Mouse (Mus musculus) naive thymus-derived CD4-positive, alpha-beta T cell, adult 5 months (primary cell): ENCODE measurements around the gene Nqo1. TPM values are rescaled to one million over a fixed set of nuclear protein-coding genes. Genes with fewer than 3 reads are reported as not detected.

Experiments
- polyA plus RNA-seq: library from polyadenylated mRNA; unstranded; fragments of 100-300 nt; shearing (Covaris generic); gene quantifications from one replicate; pipeline ENCODE4 v1.2.1, GENCODE M21; 2017

Gene Nqo1
- polyA plus RNA-seq = 0.22 TPM

DNA sequence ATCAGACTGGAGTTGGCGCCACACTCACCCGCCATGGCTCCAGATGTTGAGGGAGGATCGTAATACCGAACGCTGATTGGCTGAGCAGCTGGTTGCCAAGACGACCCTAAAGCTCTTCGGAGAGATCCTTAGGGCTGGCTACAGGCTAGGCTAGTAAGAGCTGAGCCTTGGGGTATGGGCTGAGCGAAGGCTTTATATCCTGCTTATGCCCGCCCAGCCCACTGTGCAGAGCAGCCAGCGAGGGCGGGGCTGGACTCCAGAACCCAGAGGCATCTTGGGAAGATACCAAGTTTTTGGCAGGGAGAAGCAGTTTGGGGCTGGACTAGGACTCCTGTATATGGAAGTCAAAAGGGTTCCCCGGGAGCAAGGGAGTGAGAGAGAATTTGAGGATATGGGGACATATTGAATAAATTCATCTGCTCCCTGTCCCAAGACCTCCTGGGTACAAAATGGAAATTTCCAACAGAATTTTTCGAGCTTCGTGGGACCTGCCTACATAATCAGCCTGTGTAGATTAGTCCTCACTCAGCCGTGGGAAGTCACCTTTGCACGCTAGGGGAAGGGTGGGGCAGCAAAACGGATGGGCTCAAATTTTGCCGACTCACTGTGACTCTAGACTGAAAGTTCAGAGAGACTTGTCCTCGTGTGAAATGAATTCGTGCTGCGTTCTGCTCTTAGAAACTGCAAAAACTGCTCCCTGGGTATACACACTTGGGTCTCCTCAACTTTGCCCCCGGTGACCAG lies at the start of gene Nqo1:
Gene Nqo1 (minus strand): TSS at position 169 of the 744 bp plus-strand sequence.

DNA sequence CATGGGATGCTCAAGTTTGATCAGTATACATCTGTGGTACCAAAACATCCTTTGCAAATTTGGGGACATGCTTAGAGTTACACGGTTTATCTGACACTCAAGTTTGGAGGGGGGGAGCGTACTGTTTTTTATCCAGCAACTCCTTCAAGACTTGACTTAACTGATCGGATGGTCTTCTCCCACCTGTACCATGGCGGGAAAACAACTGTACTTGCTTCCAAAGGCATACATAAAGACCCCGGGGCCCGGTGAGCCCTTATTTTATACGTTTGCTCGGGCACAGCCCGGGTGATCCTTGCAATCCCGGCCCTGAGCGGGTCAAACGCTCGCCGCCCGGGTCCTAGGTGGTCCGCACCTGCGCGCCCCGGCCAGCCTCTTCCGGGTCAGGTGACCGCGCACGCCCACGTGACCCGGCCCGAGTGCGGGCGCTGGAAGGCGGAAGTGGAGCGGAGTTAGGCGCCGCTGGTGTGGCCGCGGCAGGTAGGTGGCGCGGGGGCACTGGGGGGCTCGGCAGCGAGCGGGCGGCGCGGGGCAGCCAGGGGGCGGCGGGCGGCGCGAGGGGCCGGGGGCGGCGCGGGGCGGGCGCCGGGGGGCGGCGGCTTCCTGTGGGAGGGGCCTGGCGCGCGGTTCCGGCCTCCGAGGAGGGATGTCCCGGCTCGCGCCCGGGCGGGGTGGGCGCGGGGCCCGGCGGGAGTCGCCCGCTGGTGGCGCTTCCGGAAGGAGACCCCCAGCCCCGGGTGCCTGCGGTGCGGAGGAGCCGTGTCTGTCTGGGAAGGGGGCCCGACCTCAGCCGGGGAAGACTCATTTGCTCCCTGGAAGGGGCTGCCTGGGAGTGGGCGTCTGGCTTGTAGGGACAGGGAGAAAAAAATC lies 33.2 kb upstream of the Nqo1 start, which contains the start of gene Wwp2:
Gene Wwp2 (plus strand): TSS at position 404 of the 870 bp plus-strand sequence.

DNA sequence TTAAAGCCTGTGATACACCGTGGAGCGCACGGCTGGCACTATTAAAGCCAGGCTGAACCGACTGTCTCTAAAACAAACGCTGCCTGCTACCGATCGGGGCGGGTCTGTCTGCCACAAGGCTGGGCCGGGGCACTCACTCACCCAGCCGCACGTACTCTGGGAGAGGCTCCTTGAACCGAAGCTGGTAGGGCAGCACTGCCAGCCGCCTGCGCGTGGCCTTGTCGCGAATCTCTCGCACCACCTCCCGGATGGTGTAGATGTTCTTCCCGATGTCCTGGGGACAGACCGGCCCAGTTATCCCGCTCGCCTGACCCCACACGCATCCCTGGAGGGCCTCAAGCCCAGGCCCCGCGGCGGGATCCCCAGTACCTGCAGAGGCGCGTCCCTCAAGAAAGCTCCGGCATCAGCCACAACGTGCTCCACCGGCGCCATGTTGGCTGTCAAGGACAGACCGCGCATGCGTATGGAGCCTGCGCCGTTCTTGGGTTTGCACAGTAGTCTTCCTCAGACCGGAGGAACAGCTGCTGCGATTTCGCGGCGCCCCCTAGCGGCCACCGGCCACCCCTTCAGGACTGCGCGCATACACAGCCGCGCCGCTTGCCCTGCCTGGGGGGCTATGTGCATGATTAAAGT lies 21.7 kb upstream of the Nqo1 start, which contains the start of gene Nob1:
Gene Nob1 (minus strand): TSS at position 455 of the 633 bp plus-strand sequence.

Other genes with a start within 250 kb of the Nqo1 start
- gene Nfat5, start 109.7 kb downstream of the Nqo1 start, polyA plus RNA-seq = 14.2 TPM
- gene Nob1, start 21.8 kb upstream of the Nqo1 start, polyA plus RNA-seq = 91.4 TPM
- gene Wwp2, start 33.2 kb upstream of the Nqo1 start, polyA plus RNA-seq = 79.6 TPM
- gene Psmd7, start 185.3 kb upstream of the Nqo1 start, polyA plus RNA-seq = 101 TPM